ENCODE assay signal across 20 mouse cellular contexts in genomic region chr14:47233602-47234001, GRCm38 (mm10). TPM values are rescaled to one million over a fixed set of nuclear protein-coding genes. Genes with fewer than 3 reads are reported as not detected.
DNase-seq lines count a peak whose midpoint lies in the region; ATAC-seq lines count a peak whose summit lies in the region.
"Had no signal": no experiment of that assay in that cellular context is flagged by ENCODE, and none has a peak within 500 bp of the region (broad histone marks: within the 10 kb centered on the region; RNA-seq: fewer than 3 reads in every experiment).

No protein-coding gene starts in this region.

- no peak overlapping the region for H3K9ac ChIP-seq in midbrain, embryonic 11.5 days (ENCODE audit: low read length)
- H3K9ac ChIP-seq in midbrain, embryonic 15.5 days = no peak overlapping the region
- no peak overlapping the region for H3K9ac ChIP-seq in hindbrain, embryonic 13.5 days
- H3K9ac ChIP-seq: embryonic facial prominence, embryonic 15.5 days; kidney, embryonic 15.5 days had no signal

- no peak for ATAC-seq in midbrain, embryonic 11.5 days (ENCODE audit: low FRiP score)
- ATAC-seq in midbrain, embryonic 15.5 days (replicated peaks) = no peak
- peak; percentile 91 for ATAC-seq in megakaryocyte progenitor cell, adult 5-6 weeks (replicated peaks; ENCODE audit: poor library complexity)
- ATAC-seq in hindbrain, embryonic 13.5 days (ENCODE audit: low FRiP score) = no peak
- ATAC-seq: forebrain, embryonic 14.5 days; inflammation-experienced regulatory T-cells, adult 6 months had no signal

- H3K27me3 ChIP-seq in midbrain, embryonic 11.5 days (ENCODE audit: control insufficient read depth, insufficient read depth, low read length) = no peaks in the 10 kb centered on the region
- no peaks in the 10 kb centered on the region for H3K27me3 ChIP-seq in midbrain, embryonic 15.5 days (replicated peaks)
- no peaks in the 10 kb centered on the region for H3K27me3 ChIP-seq in hindbrain, embryonic 13.5 days
- H3K27me3 ChIP-seq: embryonic facial prominence, embryonic 15.5 days; kidney, embryonic 15.5 days had no signal

- WGBS in midbrain, embryonic 11.5 days = 77% methylated on average over 2 of the region's 2 CpGs
- WGBS in midbrain, embryonic 15.5 days = 80% methylated on average over 2 of the region's 2 CpGs
- 74% methylated on average over 2 of the region's 2 CpGs for WGBS in hindbrain, embryonic 13.5 days

- no peaks in the 10 kb centered on the region; the same call in 1 of the 2 replicates for H3K9me3 ChIP-seq in midbrain, embryonic 11.5 days (ENCODE audit: control insufficient read depth, low read length)
- no peaks in the 10 kb centered on the region for H3K9me3 ChIP-seq in midbrain, embryonic 15.5 days
- H3K9me3 ChIP-seq in hindbrain, embryonic 13.5 days = peaks cover 7% of the 10 kb centered on the region
- H3K9me3 ChIP-seq: embryonic facial prominence, embryonic 15.5 days; kidney, embryonic 15.5 days had no signal

- H3K27ac ChIP-seq in midbrain, embryonic 11.5 days (ENCODE audit: low read depth, low read length) = no peak overlapping the region
- H3K27ac ChIP-seq in midbrain, embryonic 15.5 days = no peak overlapping the region
- no peak overlapping the region for H3K27ac ChIP-seq in hindbrain, embryonic 13.5 days
- H3K27ac ChIP-seq: embryonic facial prominence, embryonic 15.5 days; gastrocnemius, adult 2 months; kidney, embryonic 15.5 days; midbrain, embryonic 10.5 days had no signal

- H3K4me1 ChIP-seq in midbrain, embryonic 11.5 days (ENCODE audit: control insufficient read depth, insufficient read depth, low read length) = no peaks in the 10 kb centered on the region
- no peaks in the 10 kb centered on the region for H3K4me1 ChIP-seq in midbrain, embryonic 15.5 days
- H3K4me1 ChIP-seq in hindbrain, embryonic 13.5 days (replicated peaks) = no peaks in the 10 kb centered on the region
- H3K4me1 ChIP-seq: embryonic facial prominence, embryonic 15.5 days; kidney, embryonic 15.5 days; midbrain, embryonic 10.5 days had no signal

- peak; percentile 2 for DNase-seq in midbrain, embryonic 11.5 days (ENCODE audit: low spot score, missing footprints)
- DNase-seq in c-Kit-positive CD71-positive TER-119-negative erythroid progenitor cells, embryonic 14.5 days (ENCODE audit: low read depth) = peak; percentile 44
- peak; percentile 60 for DNase-seq in liver
- no peak for DNase-seq in frontal cortex, adult 2 months (ENCODE audit: extremely low spot score in 1 of 2, low spot score in 1 of 2)
- no peak for DNase-seq in testis, postnatal 10 days (ENCODE audit: low spot score)
- DNase-seq: adrenal gland, postnatal 10 days; cerebellum, adult 8-10 months; embryo, embryonic 11 days; gastrocnemius, adult 2 months; heart, adult 18-20 months; layer of hippocampus, postnatal 36 days; right cerebral cortex, postnatal 14 days had no signal

- no peaks in the 10 kb centered on the region for H3K36me3 ChIP-seq in midbrain, embryonic 11.5 days (ENCODE audit: control insufficient read depth, insufficient read depth, low read length)
- no peaks in the 10 kb centered on the region for H3K36me3 ChIP-seq in midbrain, embryonic 15.5 days (replicated peaks)
- no peaks in the 10 kb centered on the region for H3K36me3 ChIP-seq in hindbrain, embryonic 13.5 days
- H3K36me3 ChIP-seq: embryonic facial prominence, embryonic 15.5 days; kidney, embryonic 15.5 days; midbrain, embryonic 10.5 days had no signal

- no peak overlapping the region for H3K4me2 ChIP-seq in midbrain, embryonic 11.5 days
- H3K4me2 ChIP-seq in midbrain, embryonic 15.5 days = no peak overlapping the region
- no peak overlapping the region for H3K4me2 ChIP-seq in hindbrain, embryonic 13.5 days
- H3K4me2 ChIP-seq: embryonic facial prominence, embryonic 15.5 days; kidney, embryonic 15.5 days had no signal

- H3K4me3 ChIP-seq in midbrain, embryonic 11.5 days (ENCODE audit: low read depth, low read length) = no peak overlapping the region
- no peak overlapping the region for H3K4me3 ChIP-seq in midbrain, embryonic 15.5 days
- no peak overlapping the region for H3K4me3 ChIP-seq in hindbrain, embryonic 13.5 days
- H3K4me3 ChIP-seq: embryonic facial prominence, embryonic 15.5 days; gastrocnemius, adult 2 months; kidney, embryonic 15.5 days; midbrain, embryonic 10.5 days had no signal

RNA-seq across cellular contexts. Expression of gene Wdhd1, which starts 43.1 kb away (rescaled TPM):
- 47.3 and 48.1 TPM in 2 replicates for polyA plus RNA-seq in midbrain, embryonic 11.5 days (2014; fragmentation: Nextera tagmentation; extraction: Ambion mirVana)
- 17.3 and 18.1 TPM in 2 replicates for polyA plus RNA-seq in midbrain, embryonic 15.5 days (2015; fragmentation: Nextera tagmentation; extraction: Ambion mirVana)
- total RNA-seq in megakaryocyte progenitor cell, adult 5-6 weeks (2015) = 48.8 and 58.1 TPM in 2 replicates
- 105 and 152 TPM in 2 replicates for total RNA-seq in megakaryocyte progenitor cell, adult 5-6 weeks (2017)
- 5.6 and 6.6 TPM in 2 replicates for polyA plus RNA-seq in frontal cortex, adult 2 months (2012; rRNA removed)
- 17.7 and 19.9 TPM in 2 replicates for polyA plus RNA-seq in hindbrain, embryonic 13.5 days (2015; fragmentation: Nextera tagmentation; extraction: Ambion mirVana)

RNA-seq across cellular contexts. Expression of gene Socs4, which starts 43.1 kb away (rescaled TPM):
- 5.8 and 8.3 TPM in 2 replicates for polyA plus RNA-seq in midbrain, embryonic 11.5 days (2014; fragmentation: Nextera tagmentation; extraction: Ambion mirVana)
- 2.0 and 2.4 TPM in 2 replicates for polyA plus RNA-seq in midbrain, embryonic 15.5 days (2015; fragmentation: Nextera tagmentation; extraction: Ambion mirVana)
- total RNA-seq in megakaryocyte progenitor cell, adult 5-6 weeks (2015) = 22.5 and 24.1 TPM in 2 replicates
- 16.1 and 34.4 TPM in 2 replicates for total RNA-seq in megakaryocyte progenitor cell, adult 5-6 weeks (2017)
- polyA plus RNA-seq in frontal cortex, adult 2 months (2012; rRNA removed) = 5.6 and 5.9 TPM in 2 replicates
- 3.2 and 3.3 TPM in 2 replicates for polyA plus RNA-seq in hindbrain, embryonic 13.5 days (2015; fragmentation: Nextera tagmentation; extraction: Ambion mirVana)

RNA-seq across cellular contexts. Expression of gene Gch1, which starts 44.4 kb away (rescaled TPM):
- polyA plus RNA-seq in midbrain, embryonic 11.5 days (2014; fragmentation: Nextera tagmentation; extraction: Ambion mirVana) = 2.1 and 2.9 TPM in 2 replicates
- polyA plus RNA-seq in midbrain, embryonic 15.5 days (2015; fragmentation: Nextera tagmentation; extraction: Ambion mirVana) = 5.7 and 5.9 TPM in 2 replicates
- 1.9 and 2.6 TPM in 2 replicates for total RNA-seq in megakaryocyte progenitor cell, adult 5-6 weeks (2015)
- total RNA-seq in megakaryocyte progenitor cell, adult 5-6 weeks (2017) = 1.7 TPM in 2 replicates
- polyA plus RNA-seq in frontal cortex, adult 2 months (2012; rRNA removed) = 1.8 and 2.4 TPM in 2 replicates
- 3.0 and 4.4 TPM in 2 replicates for polyA plus RNA-seq in hindbrain, embryonic 13.5 days (2015; fragmentation: Nextera tagmentation; extraction: Ambion mirVana)

Comparison
In these comparisons a context has a peak if more than half of its experiments do, and no peak if none do; other contexts are left out.
1. DNase-seq: peak in midbrain, embryonic 11.5 days (single experiment), c-Kit-positive CD71-positive TER-119-negative erythroid progenitor cells, embryonic 14.5 days (single experiment) and liver (single experiment); none in frontal cortex, adult 2 months (0 of 2) and testis, postnatal 10 days (single experiment).